Mouse (Mus musculus) midbrain, embryonic 12.5 days (tissue): ENCODE data around the gene Tssk3. TPM values are rescaled to one million over a fixed set of nuclear protein-coding genes. Genes with fewer than 3 reads are reported as not detected.

Experiments used
- polyA plus RNA-seq: library from polyadenylated mRNA; unstranded; fragments of >200 nt; fragmentation: Nextera tagmentation; extraction: Ambion mirVana; gene quantifications from 2 replicates; pipeline ENCODE4 v1.2.1, GENCODE M21; 2016

Tssk3 gene
- polyA plus RNA-seq, 1 experiment from 2014 or later = not detected

Other genes starting within 250 kb of the Tssk3 start
- gene C77080, start 229.6 kb downstream of the Tssk3 start, polyA plus RNA-seq = 5.2 and 6.3 TPM in 2 replicates
- 0.62 and 0.66 TPM in 2 replicates for gene Sync, start 203.4 kb downstream of the Tssk3 start, polyA plus RNA-seq
- 497 and 529 TPM in 2 replicates for gene Rbbp4, start 155.7 kb downstream of the Tssk3 start, polyA plus RNA-seq
- 36.4 TPM in 2 replicates for gene Zbtb8os, start 155.3 kb downstream of the Tssk3 start, polyA plus RNA-seq
- 12.1 and 12.2 TPM in 2 replicates for gene Zbtb8a, start 112.9 kb downstream of the Tssk3 start, polyA plus RNA-seq
- 4.1 and 5.0 TPM in 2 replicates for gene Zbtb8b, start 50.2 kb downstream of the Tssk3 start, polyA plus RNA-seq
- gene Bsdc1, start 29.4 kb downstream of the Tssk3 start, polyA plus RNA-seq = 31.9 and 33.7 TPM in 2 replicates
- gene Fam229a, start 168 bp upstream of the Tssk3 start, polyA plus RNA-seq = not detected in 2 replicates
- 2,082 and 2,101 TPM in 2 replicates for gene Marcksl1, start 22.6 kb upstream of the Tssk3 start, polyA plus RNA-seq
- gene Hdac1, start 51.7 kb upstream of the Tssk3 start, polyA plus RNA-seq = 188 and 190 TPM in 2 replicates
- gene Lck, start 82.6 kb upstream of the Tssk3 start, polyA plus RNA-seq = 3.7 and 3.8 TPM in 2 replicates
- gene Fam167b, start 87.5 kb upstream of the Tssk3 start, polyA plus RNA-seq = 0.54 TPM in 1 of 2 replicates, not detected in the other
- gene Eif3i, start 109.6 kb upstream of the Tssk3 start, polyA plus RNA-seq = 196 and 202 TPM in 2 replicates
- 182 and 192 TPM in 2 replicates for gene Tmem234, start 109.6 kb upstream of the Tssk3 start, polyA plus RNA-seq
- 2.8 and 2.9 TPM in 2 replicates for gene Dcdc2b, start 123.2 kb upstream of the Tssk3 start, polyA plus RNA-seq
- gene Iqcc, start 128.1 kb upstream of the Tssk3 start, polyA plus RNA-seq = 26.7 and 30.7 TPM in 2 replicates
- gene Ccdc28b, start 132.9 kb upstream of the Tssk3 start, polyA plus RNA-seq = 88.3 TPM in 2 replicates
- 90.3 and 91.8 TPM in 2 replicates for gene Txlna, start 150.0 kb upstream of the Tssk3 start, polyA plus RNA-seq
- 15.2 and 16.3 TPM in 2 replicates for gene Kpna6, start 181.7 kb upstream of the Tssk3 start, polyA plus RNA-seq
- 17.3 and 21.9 TPM in 2 replicates for gene Tmem39b, start 205.8 kb upstream of the Tssk3 start, polyA plus RNA-seq